Mouse (Mus musculus) limb, embryonic 14.5 days (tissue): ENCODE results near the gene Olfr601. TPM values are rescaled to one million over a fixed set of nuclear protein-coding genes. Genes with fewer than 3 reads are reported as not detected.
"Not testable (repeated sequence)": the region's sequence is repeated elsewhere in the genome, so short reads cannot be mapped to it uniquely, and the experiment has no call there.

Experiments used
- ATAC-seq: fragments of 200-750 bp; cut with Nextera tagmentation; 2 replicates; pipeline ENCODE4 v1.8.0; 2017; ENCODE audit warnings: low read depth, moderate number of reproducible peaks, moderate TSS enrichment; ENCODE audit not compliant: low FRiP score
- DNase-seq: peaks from one replicate; pipeline ENCODE4 v3.0.0-alpha.2; 2015; ENCODE audit warnings: low spot score
- H3K27ac ChIP-seq: fragments of 300-500 bp; sonication (generic); replicated peaks from 2 replicates; pipeline ENCODE4 v1.5.1; 2014; ENCODE audit warnings: low read depth, mild to moderate bottlenecking, low read length, moderate library complexity, mixed read lengths
- H3K27me3 ChIP-seq: fragments of 300-500 bp; sonication (generic); 2 replicates; pipeline ENCODE4 v1.6.1; 2014; ENCODE audit warnings: low read length, mixed read lengths; ENCODE audit not compliant: control insufficient read depth, insufficient read depth
- H3K36me3 ChIP-seq: fragments of 300-500 bp; sonication (generic); 2 replicates; pipeline ENCODE4 v1.6.1; 2014; ENCODE audit warnings: mild to moderate bottlenecking, low read length, moderate library complexity, mixed read lengths; ENCODE audit not compliant: control insufficient read depth, insufficient read depth
- H3K4me1 ChIP-seq: fragments of 300-500 bp; sonication (generic); 2 replicates; pipeline ENCODE4 v1.6.1; 2014; ENCODE audit warnings: antibody characterized with exemption, low read length, mixed read lengths; ENCODE audit not compliant: control insufficient read depth, insufficient read depth
- H3K4me2 ChIP-seq: fragments of 300-500 bp; sonication (generic); replicated peaks from 2 replicates; pipeline ENCODE4 v1.6.1; 2014; ENCODE audit warnings: low read depth, mild to moderate bottlenecking, low read length, moderate library complexity; ENCODE audit not compliant: severe bottlenecking
- H3K4me3 ChIP-seq: fragments of 300-500 bp; sonication (generic); replicated peaks from 2 replicates; pipeline ENCODE4 v1.5.1; 2014; ENCODE audit warnings: low read length
- H3K9ac ChIP-seq: fragments of 300-500 bp; sonication (generic); 2 replicates; pipeline ENCODE4 v1.6.1; 2014; ENCODE audit warnings: mild to moderate bottlenecking, low read depth, low read length, moderate library complexity; ENCODE audit not compliant: severe bottlenecking
- H3K9me3 ChIP-seq: fragments of 300-500 bp; sonication (generic); 2 replicates; pipeline ENCODE4 v1.6.1; 2016; ENCODE audit warnings: low read length; ENCODE audit not compliant: control insufficient read depth
- POLR2A ChIP-seq: fragments of 200-500 bp; IDR thresholded peaks from 2 replicates; pipeline ENCODE4 v1.8.0; 2012; ENCODE audit warnings: inconsistent platforms, mild to moderate bottlenecking, moderate library complexity, borderline replicate concordance; ENCODE audit not compliant: insufficient read depth, insufficient read length; ENCODE audit errors: extremely low read depth
- WGBS: fragments of 180-500 bp; shearing (Covaris S2); extraction: QIAGEN DNeasy Blood & Tissue Kit; methylation state at CpG from one replicate; pipeline ENCODE4 v1.1.7; 2014; 5-methylcytosine and 5-hydroxymethylcytosine counted together
- polyA plus RNA-seq, 2 experiments: library from polyadenylated mRNA; depleted of rRNA in 1 of 2; stranded (reverse) in 1 of 2; unstranded in 1 of 2; fragments of >200 nt; fragmentation: Nextera tagmentation in 1 of 2; extraction: Ambion mirVana in 1 of 2; gene quantifications; 2 replicates each; pipeline versions ENCODE4 v1.2.1 to v1.2.3; 2012 to 2014

The Olfr601 gene
- polyA plus RNA-seq, 2 experiments = not detected

DNA sequence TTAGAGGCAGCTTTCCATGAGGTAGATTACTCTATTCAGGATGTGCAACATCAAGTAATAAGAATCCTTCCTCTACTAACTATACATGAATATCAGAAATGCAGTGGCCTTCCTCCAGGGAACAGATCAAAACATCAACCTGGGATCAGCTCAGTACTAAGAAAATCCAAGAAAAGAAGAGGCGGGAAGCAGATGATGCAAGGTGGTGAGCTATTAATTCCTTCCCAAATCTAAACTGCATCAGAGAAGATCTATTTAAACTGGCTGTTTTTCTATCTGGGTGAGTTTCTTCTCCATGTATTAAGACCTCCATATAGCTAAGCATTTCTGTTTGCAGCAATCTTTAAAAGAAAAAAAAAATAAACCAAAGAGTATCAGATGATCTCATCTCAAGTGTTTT lies 26.8 kb downstream of the Olfr601 start, which contains the start of gene Olfr599:
Olfr599 (plus strand) TSS at position 301 of the 400 bp plus-strand sequence.
- no peaks in the 10 kb centered on the region for H3K4me1 ChIP-seq
- no peak within 1 kb of the TSS for H3K4me3 ChIP-seq
- H3K9ac ChIP-seq = no peak within 1 kb of the TSS
- no peaks in the 10 kb centered on the region for H3K36me3 ChIP-seq
- H3K4me2 ChIP-seq = no peak within 1 kb of the TSS
- 96% methylated on average over 1 of the region's 1 CpGs for WGBS
- ATAC-seq (no peak), DNase-seq (no peak)
- no peaks in the 10 kb centered on the region for H3K27me3 ChIP-seq
- no peak for TF ChIP-seq POLR2A
- no peak within 1 kb of the TSS for H3K27ac ChIP-seq
- no peaks in the 10 kb centered on the region for H3K9me3 ChIP-seq

DNA sequence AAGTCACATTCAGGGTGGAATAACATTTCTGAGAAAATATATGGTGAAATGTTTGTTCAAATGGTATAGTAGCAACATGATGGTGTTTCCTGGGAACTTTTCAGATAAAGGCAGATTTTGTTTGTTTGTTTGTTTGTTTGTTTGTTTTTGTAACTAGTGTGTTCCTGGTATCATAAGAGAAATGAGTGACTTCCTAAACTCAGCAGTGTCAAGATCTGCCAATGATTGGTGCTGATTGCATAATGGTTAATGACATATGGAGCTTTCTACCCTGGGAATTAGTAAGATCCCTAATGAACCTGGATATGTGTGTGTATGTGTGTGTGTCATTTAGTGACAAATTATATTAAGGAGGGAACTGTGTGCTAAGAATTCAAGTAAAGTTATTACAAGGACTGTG lies 39.2 kb downstream of the Olfr601 start, which contains the start of gene Olfr598:
Olfr598 (plus strand) TSS at position 301 of the 400 bp plus-strand sequence.
- no peaks in the 10 kb centered on the region for H3K36me3 ChIP-seq
- H3K4me3 ChIP-seq = no peak within 1 kb of the TSS
- H3K4me1 ChIP-seq = no peaks in the 10 kb centered on the region
- no peaks in the 10 kb centered on the region for H3K9me3 ChIP-seq
- TF ChIP-seq POLR2A = no peak
- H3K27me3 ChIP-seq = no peaks in the 10 kb centered on the region
- no peak within 1 kb of the TSS for H3K9ac ChIP-seq
- no peak within 1 kb of the TSS for H3K27ac ChIP-seq
- H3K4me2 ChIP-seq = no peak within 1 kb of the TSS
- ATAC-seq (no peak), DNase-seq (no peak)

DNA sequence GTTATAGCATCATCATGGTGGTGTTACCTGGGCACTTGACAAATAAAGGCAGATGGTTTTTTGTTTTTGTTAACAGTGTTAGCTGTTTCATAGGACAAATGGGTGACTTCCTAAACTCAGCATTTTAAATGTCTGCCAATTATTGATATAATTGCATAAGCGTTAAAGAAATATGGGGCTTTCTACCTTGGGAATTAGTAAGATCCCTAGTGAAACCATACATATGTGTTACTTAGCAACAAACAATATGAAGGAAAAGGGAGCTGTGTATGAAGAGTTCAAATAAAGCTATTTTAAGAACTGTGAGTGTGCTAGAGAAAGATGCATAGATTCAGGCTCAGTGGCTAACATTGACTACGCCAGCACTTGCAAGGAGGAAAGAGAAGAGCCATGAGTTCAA lies 46.4 kb downstream of the Olfr601 start, which contains the start of gene Olfr597:
Olfr597 (plus strand) TSS at position 301 of the 400 bp plus-strand sequence.
- H3K4me3 ChIP-seq, H3K4me1 ChIP-seq, H3K27ac ChIP-seq, H3K4me2 ChIP-seq, ATAC-seq, DNase-seq, H3K36me3 ChIP-seq, H3K9me3 ChIP-seq, H3K27me3 ChIP-seq, H3K9ac ChIP-seq: not testable (repeated sequence)
- WGBS = 88% methylated on average over 2 of the region's 2 CpGs

Other genes starting within 250 kb of the Olfr601 start
- not detected in 2 replicates for gene Olfr586, start 237.0 kb downstream of the Olfr601 start, polyA plus RNA-seq (2012; rRNA removed)
- not detected in 2 replicates for gene Olfr586, start 237.0 kb downstream of the Olfr601 start, polyA plus RNA-seq (2014; fragmentation: Nextera tagmentation; extraction: Ambion mirVana)
- gene Olfr588-ps1, start 221.8 kb downstream of the Olfr601 start, polyA plus RNA-seq (2012; rRNA removed) = not detected in 2 replicates
- gene Olfr588-ps1, start 221.8 kb downstream of the Olfr601 start, polyA plus RNA-seq (2014; fragmentation: Nextera tagmentation; extraction: Ambion mirVana) = not detected in 2 replicates
- not detected in 2 replicates for gene Olfr589, start 206.3 kb downstream of the Olfr601 start, polyA plus RNA-seq (2012; rRNA removed)
- gene Olfr589, start 206.3 kb downstream of the Olfr601 start, polyA plus RNA-seq (2014; fragmentation: Nextera tagmentation; extraction: Ambion mirVana) = not detected in 2 replicates
- gene Olfr591, start 184.3 kb downstream of the Olfr601 start, polyA plus RNA-seq (2012; rRNA removed) = not detected in 2 replicates
- not detected in 2 replicates for gene Olfr591, start 184.3 kb downstream of the Olfr601 start, polyA plus RNA-seq (2014; fragmentation: Nextera tagmentation; extraction: Ambion mirVana)
- gene Olfr592, start 177.9 kb downstream of the Olfr601 start, polyA plus RNA-seq (2012; rRNA removed) = not detected in 2 replicates
- not detected in 2 replicates for gene Olfr592, start 177.9 kb downstream of the Olfr601 start, polyA plus RNA-seq (2014; fragmentation: Nextera tagmentation; extraction: Ambion mirVana)
- not detected in 2 replicates for gene Olfr593, start 150.8 kb downstream of the Olfr601 start, polyA plus RNA-seq (2012; rRNA removed)
- not detected in 2 replicates for gene Olfr593, start 150.8 kb downstream of the Olfr601 start, polyA plus RNA-seq (2014; fragmentation: Nextera tagmentation; extraction: Ambion mirVana)
- gene Olfr594, start 145.7 kb downstream of the Olfr601 start, polyA plus RNA-seq (2012; rRNA removed) = not detected in 2 replicates
- not detected in 2 replicates for gene Olfr594, start 145.7 kb downstream of the Olfr601 start, polyA plus RNA-seq (2014; fragmentation: Nextera tagmentation; extraction: Ambion mirVana)
- gene Usp17ld, start 110.2 kb downstream of the Olfr601 start, polyA plus RNA-seq (2012; rRNA removed) = not detected in 2 replicates
- not detected in 2 replicates for gene Usp17ld, start 110.2 kb downstream of the Olfr601 start, polyA plus RNA-seq (2014; fragmentation: Nextera tagmentation; extraction: Ambion mirVana)
- gene Olfr596, start 57.0 kb downstream of the Olfr601 start, polyA plus RNA-seq (2012; rRNA removed) = not detected in 2 replicates
- not detected in 2 replicates for gene Olfr596, start 57.0 kb downstream of the Olfr601 start, polyA plus RNA-seq (2014; fragmentation: Nextera tagmentation; extraction: Ambion mirVana)
- gene Olfr597, start 46.3 kb downstream of the Olfr601 start, polyA plus RNA-seq (2012; rRNA removed) = not detected in 2 replicates
- not detected in 2 replicates for gene Olfr597, start 46.3 kb downstream of the Olfr601 start, polyA plus RNA-seq (2014; fragmentation: Nextera tagmentation; extraction: Ambion mirVana)
- not detected in 2 replicates for gene Olfr598, start 39.1 kb downstream of the Olfr601 start, polyA plus RNA-seq (2012; rRNA removed)
- gene Olfr598, start 39.1 kb downstream of the Olfr601 start, polyA plus RNA-seq (2014; fragmentation: Nextera tagmentation; extraction: Ambion mirVana) = not detected in 2 replicates
- gene Olfr599, start 26.7 kb downstream of the Olfr601 start, polyA plus RNA-seq (2012; rRNA removed) = not detected in 2 replicates
- gene Olfr599, start 26.7 kb downstream of the Olfr601 start, polyA plus RNA-seq (2014; fragmentation: Nextera tagmentation; extraction: Ambion mirVana) = not detected in 2 replicates
- gene Olfr600, start 13.0 kb downstream of the Olfr601 start, polyA plus RNA-seq (2012; rRNA removed) = not detected in 2 replicates
- not detected in 2 replicates for gene Olfr600, start 13.0 kb downstream of the Olfr601 start, polyA plus RNA-seq (2014; fragmentation: Nextera tagmentation; extraction: Ambion mirVana)
- gene Olfr603, start 23.5 kb upstream of the Olfr601 start, polyA plus RNA-seq (2012; rRNA removed) = not detected in 2 replicates
- not detected in 2 replicates for gene Olfr603, start 23.5 kb upstream of the Olfr601 start, polyA plus RNA-seq (2014; fragmentation: Nextera tagmentation; extraction: Ambion mirVana)
- gene Usp17lc, start 52.4 kb upstream of the Olfr601 start, polyA plus RNA-seq (2012; rRNA removed) = not detected in 2 replicates
- not detected in 2 replicates for gene Usp17lc, start 52.4 kb upstream of the Olfr601 start, polyA plus RNA-seq (2014; fragmentation: Nextera tagmentation; extraction: Ambion mirVana)
- gene Olfr605, start 82.8 kb upstream of the Olfr601 start, polyA plus RNA-seq (2012; rRNA removed) = not detected in 2 replicates
- gene Olfr605, start 82.8 kb upstream of the Olfr601 start, polyA plus RNA-seq (2014; fragmentation: Nextera tagmentation; extraction: Ambion mirVana) = not detected in 2 replicates
- not detected in 2 replicates for gene Olfr606, start 86.4 kb upstream of the Olfr601 start, polyA plus RNA-seq (2012; rRNA removed)
- not detected in 2 replicates for gene Olfr606, start 86.4 kb upstream of the Olfr601 start, polyA plus RNA-seq (2014; fragmentation: Nextera tagmentation; extraction: Ambion mirVana)
- not detected in 2 replicates for gene Olfr607, start 101.5 kb upstream of the Olfr601 start, polyA plus RNA-seq (2012; rRNA removed)
- gene Olfr607, start 101.5 kb upstream of the Olfr601 start, polyA plus RNA-seq (2014; fragmentation: Nextera tagmentation; extraction: Ambion mirVana) = not detected in 2 replicates
- gene Olfr608, start 107.2 kb upstream of the Olfr601 start, polyA plus RNA-seq (2012; rRNA removed) = not detected in 2 replicates
- not detected in 2 replicates for gene Olfr608, start 107.2 kb upstream of the Olfr601 start, polyA plus RNA-seq (2014; fragmentation: Nextera tagmentation; extraction: Ambion mirVana)
- not detected in 2 replicates for gene Olfr609, start 135.4 kb upstream of the Olfr601 start, polyA plus RNA-seq (2012; rRNA removed)
- gene Olfr609, start 135.4 kb upstream of the Olfr601 start, polyA plus RNA-seq (2014; fragmentation: Nextera tagmentation; extraction: Ambion mirVana) = not detected in 2 replicates
- gene Olfr610, start 149.5 kb upstream of the Olfr601 start, polyA plus RNA-seq (2012; rRNA removed) = not detected in 2 replicates
- gene Olfr610, start 149.5 kb upstream of the Olfr601 start, polyA plus RNA-seq (2014; fragmentation: Nextera tagmentation; extraction: Ambion mirVana) = not detected in 2 replicates
- gene Olfr611, start 158.2 kb upstream of the Olfr601 start, polyA plus RNA-seq (2012; rRNA removed) = not detected in 2 replicates
- not detected in 2 replicates for gene Olfr611, start 158.2 kb upstream of the Olfr601 start, polyA plus RNA-seq (2014; fragmentation: Nextera tagmentation; extraction: Ambion mirVana)
- gene Olfr612, start 180.1 kb upstream of the Olfr601 start, polyA plus RNA-seq (2012; rRNA removed) = not detected in 2 replicates
- not detected in 2 replicates for gene Olfr612, start 180.1 kb upstream of the Olfr601 start, polyA plus RNA-seq (2014; fragmentation: Nextera tagmentation; extraction: Ambion mirVana)
- not detected in 2 replicates for gene Olfr613, start 185.4 kb upstream of the Olfr601 start, polyA plus RNA-seq (2012; rRNA removed)
- gene Olfr613, start 185.4 kb upstream of the Olfr601 start, polyA plus RNA-seq (2014; fragmentation: Nextera tagmentation; extraction: Ambion mirVana) = not detected in 2 replicates
- not detected in 2 replicates for gene Olfr615, start 193.4 kb upstream of the Olfr601 start, polyA plus RNA-seq (2012; rRNA removed)
- not detected in 2 replicates for gene Olfr615, start 193.4 kb upstream of the Olfr601 start, polyA plus RNA-seq (2014; fragmentation: Nextera tagmentation; extraction: Ambion mirVana)
- not detected in 2 replicates for gene Olfr616, start 206.5 kb upstream of the Olfr601 start, polyA plus RNA-seq (2012; rRNA removed)
- gene Olfr616, start 206.5 kb upstream of the Olfr601 start, polyA plus RNA-seq (2014; fragmentation: Nextera tagmentation; extraction: Ambion mirVana) = not detected in 2 replicates
- gene Olfr617, start 210.4 kb upstream of the Olfr601 start, polyA plus RNA-seq (2012; rRNA removed) = not detected in 2 replicates
- not detected in 2 replicates for gene Olfr617, start 210.4 kb upstream of the Olfr601 start, polyA plus RNA-seq (2014; fragmentation: Nextera tagmentation; extraction: Ambion mirVana)
- not detected in 2 replicates for gene Olfr618, start 227.4 kb upstream of the Olfr601 start, polyA plus RNA-seq (2012; rRNA removed)
- gene Olfr618, start 227.4 kb upstream of the Olfr601 start, polyA plus RNA-seq (2014; fragmentation: Nextera tagmentation; extraction: Ambion mirVana) = not detected in 2 replicates
- not detected in 2 replicates for gene Olfr619, start 237.9 kb upstream of the Olfr601 start, polyA plus RNA-seq (2012; rRNA removed)
- not detected in 2 replicates for gene Olfr619, start 237.9 kb upstream of the Olfr601 start, polyA plus RNA-seq (2014; fragmentation: Nextera tagmentation; extraction: Ambion mirVana)
- gene Olfr620, start 249.9 kb upstream of the Olfr601 start, polyA plus RNA-seq (2012; rRNA removed) = not detected in 2 replicates
- gene Olfr620, start 249.9 kb upstream of the Olfr601 start, polyA plus RNA-seq (2014; fragmentation: Nextera tagmentation; extraction: Ambion mirVana) = not detected in 2 replicates